In genomic region chr2:178565368-178565818, GRCm38 (mm10) we compare ENCODE assay signal across 11 mouse cellular contexts.
DNase-seq lines count a peak whose midpoint lies in the region; ATAC-seq lines count a peak whose summit lies in the region.
"Had no signal": no experiment of that assay in that cellular context is flagged by ENCODE, and none has a peak within 500 bp of the region (broad histone marks: within the 10 kb centered on the region; RNA-seq: fewer than 3 reads in every experiment).

No protein-coding gene starts in this region.

- peak; percentile 56; the same call in 1 of the 2 replicates for ATAC-seq in lung, embryonic 16.5 days (ENCODE audit: low read depth)
- ATAC-seq in erythroid progenitor cell, adult 5-6 weeks (replicated peaks; ENCODE audit: low FRiP score, poor library complexity, severe bottlenecking): no peak

- no peaks in the 10 kb centered on the region for H3K36me3 ChIP-seq in lung, embryonic 16.5 days (ENCODE audit: control insufficient read depth, insufficient read depth, low read length)
- H3K36me3 ChIP-seq: embryonic facial prominence, embryonic 12.5 days; hindbrain, embryonic 13.5 days; liver, embryonic 15.5 days had no signal

- no peaks in the 10 kb centered on the region; the same call in 1 of the 2 replicates for H3K4me1 ChIP-seq in lung, embryonic 16.5 days (replicated peaks; ENCODE audit: control insufficient read depth, insufficient read depth, low read length)
- H3K4me1 ChIP-seq: embryonic facial prominence, embryonic 12.5 days; liver, embryonic 15.5 days had no signal

- H3K4me2 ChIP-seq in lung, embryonic 16.5 days (ENCODE audit: low read depth, low read length): no peak overlapping the region
- H3K4me2 ChIP-seq: embryonic facial prominence, embryonic 12.5 days; hindbrain, embryonic 13.5 days; liver, embryonic 15.5 days had no signal

- no peaks in the 10 kb centered on the region for H3K27me3 ChIP-seq in lung, embryonic 16.5 days (ENCODE audit: control insufficient read depth, insufficient read depth, low read depth, low read length)
- H3K27me3 ChIP-seq: embryonic facial prominence, embryonic 12.5 days; hindbrain, embryonic 13.5 days; liver, embryonic 15.5 days had no signal

- H3K9ac ChIP-seq in lung, embryonic 16.5 days (ENCODE audit: low read length): no peak overlapping the region
- H3K9ac ChIP-seq: embryonic facial prominence, embryonic 12.5 days; hindbrain, embryonic 13.5 days; liver, embryonic 15.5 days had no signal

- peak; percentile 20 for DNase-seq in adrenal gland, postnatal 14 days
- no peak for DNase-seq in adrenal gland, adult 18-20 months (ENCODE audit: low spot score in 2 of 2)
- DNase-seq in lung, postnatal 25 days (ENCODE audit: low spot score): no peak
- peak; percentile 49 for DNase-seq in layer of hippocampus, adult 9-11 months
- DNase-seq in right cerebral cortex, adult 2 months (ENCODE audit: low spot score in 2 of 2): peak; percentile 88 to 89
- no peak for DNase-seq in retina, postnatal 1 day

- no peak overlapping the region for H3K4me3 ChIP-seq in lung, embryonic 16.5 days (ENCODE audit: low read length)
- H3K4me3 ChIP-seq: embryonic facial prominence, embryonic 12.5 days; hindbrain, embryonic 13.5 days; liver, embryonic 15.5 days had no signal

- WGBS in lung, embryonic 16.5 days: 26% methylated on average over 8 of the region's 8 CpGs

- H3K9me3 ChIP-seq in lung, embryonic 16.5 days (ENCODE audit: control insufficient read depth, low read length): no peaks in the 10 kb centered on the region
- H3K9me3 ChIP-seq: embryonic facial prominence, embryonic 12.5 days; hindbrain, embryonic 13.5 days; liver, embryonic 15.5 days had no signal

- H3K27ac ChIP-seq in lung, embryonic 16.5 days (ENCODE audit: low read length): no peak overlapping the region
- H3K27ac ChIP-seq: embryonic facial prominence, embryonic 12.5 days; hindbrain, embryonic 13.5 days; liver, embryonic 15.5 days had no signal

Comparison
In these comparisons a context has a peak if more than half of its experiments do, and no peak if none do; other contexts are left out.
1. DNase-seq: peak in adrenal gland, postnatal 14 days (single experiment), layer of hippocampus, adult 9-11 months (single experiment) and right cerebral cortex, adult 2 months (2 of 2); none in adrenal gland, adult 18-20 months (0 of 2), lung, postnatal 25 days (single experiment) and retina, postnatal 1 day (single experiment).